Mouse (Mus musculus) embryonic facial prominence, embryonic 14.5 days (tissue): Measurements from ENCODE around the gene Adh6a. TPM values are rescaled to one million over a fixed set of nuclear protein-coding genes. Genes with fewer than 3 reads are reported as not detected.

Experiments used
- ATAC-seq: fragments of 200-750 bp; cut with Nextera tagmentation; 2 replicates; pipeline ENCODE4 v1.8.0; 2017; ENCODE audit warnings: low read depth, moderate number of reproducible peaks, moderate TSS enrichment
- DNase-seq: peaks from one replicate; pipeline ENCODE4 v3.0.0-alpha.2; 2015; ENCODE audit warnings: low spot score
- H3K27ac ChIP-seq: fragments of 300-500 bp; sonication (generic); replicated peaks from 2 replicates; pipeline ENCODE4 v1.5.1; 2014; ENCODE audit warnings: low read depth, mild to moderate bottlenecking, low read length, moderate library complexity
- H3K27me3 ChIP-seq: fragments of 300-500 bp; sonication (generic); replicated peaks from 2 replicates; pipeline ENCODE4 v1.6.1; 2014; ENCODE audit warnings: low read length; ENCODE audit not compliant: control insufficient read depth, insufficient read depth
- H3K36me3 ChIP-seq: fragments of 300-500 bp; sonication (generic); 2 replicates; pipeline ENCODE4 v1.6.1; 2014; ENCODE audit warnings: low read length, mixed read lengths; ENCODE audit not compliant: control insufficient read depth, insufficient read depth
- H3K4me1 ChIP-seq: fragments of 300-500 bp; sonication (generic); 2 replicates; pipeline ENCODE4 v1.6.1; 2014; ENCODE audit warnings: antibody characterized with exemption, low read length; ENCODE audit not compliant: control insufficient read depth, insufficient read depth
- H3K4me2 ChIP-seq: fragments of 300-500 bp; sonication (generic); 2 replicates; pipeline ENCODE4 v1.6.1; 2014; ENCODE audit warnings: low read depth, mild to moderate bottlenecking, low read length, moderate library complexity, mixed read lengths
- H3K4me3 ChIP-seq: fragments of 300-500 bp; sonication (generic); 2 replicates; pipeline ENCODE4 v1.5.1; 2014; ENCODE audit warnings: low read depth, mild to moderate bottlenecking, low read length
- H3K9ac ChIP-seq: fragments of 300-500 bp; sonication (generic); 2 replicates; pipeline ENCODE4 v1.6.1; 2014; ENCODE audit warnings: low read depth, mild to moderate bottlenecking, low read length, moderate library complexity, mixed read lengths
- H3K9me3 ChIP-seq: fragments of 300-500 bp; sonication (generic); 2 replicates; pipeline ENCODE4 v1.6.1; 2016; ENCODE audit warnings: low read length; ENCODE audit not compliant: control insufficient read depth
- whole genome bisulfite sequencing: fragments of 180-500 bp; shearing (Covaris S2); extraction: QIAGEN DNeasy Blood & Tissue Kit; methylation state at CpG from one replicate; pipeline ENCODE4 v1.1.7; 2014; 5-methylcytosine and 5-hydroxymethylcytosine counted together
- polyA plus RNA-seq: library from polyadenylated mRNA; unstranded; fragments of >200 nt; fragmentation: Nextera tagmentation; extraction: Ambion mirVana; gene quantifications from 2 replicates; pipeline ENCODE4 v1.2.1, GENCODE M21; 2014

Adh6a gene
- polyA plus RNA-seq, 1 experiment from 2014 or later = 0.17 TPM

GRCm38 (mm10) chr3:138335566-138335965, 22.5 kb downstream of the Adh6a start:
- WGBS = 85% methylated on average over 1 of the region's 1 CpGs
- Histone ChIP-seq H3K9me3 (no peaks in the 10 kb centered on the region), H3K27me3 (no peaks in the 10 kb centered on the region), H3K4me2 (no peak overlapping the region), H3K4me1 (no peaks in the 10 kb centered on the region), H3K36me3 (no peaks in the 10 kb centered on the region), H3K9ac (no peak overlapping the region), H3K27ac (no peak overlapping the region), H3K4me3 (no peak overlapping the region)
- ATAC-seq (no peak), DNase-seq (no peak)

- DNase-seq = no peak
These were observed 23.1 kb downstream of the Adh6a start for GRCm38 (mm10) chr3:138336104-138336754.

DNA sequence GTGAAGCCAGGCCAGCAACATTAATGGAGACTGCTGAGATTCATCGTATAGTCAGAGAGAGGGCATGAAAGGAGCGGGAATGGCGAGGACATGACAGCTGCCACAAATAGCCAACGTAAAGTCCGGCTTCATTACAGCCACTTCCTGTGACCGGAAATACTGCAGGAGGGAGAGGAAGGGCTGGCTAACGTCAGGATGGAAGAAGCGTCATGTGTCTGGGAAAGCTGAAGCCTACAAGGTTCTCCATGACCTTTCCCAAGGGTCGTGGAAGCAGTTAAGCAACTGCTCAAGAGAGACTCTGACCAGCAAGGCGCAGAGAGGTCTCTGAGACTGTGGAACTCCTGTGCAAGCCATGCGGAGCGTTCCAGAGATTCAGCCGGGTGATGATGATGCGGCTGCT, 28.4 kb downstream of the Adh6a start, which contains the start of gene Adh6b:
Gene Adh6b, plus strand, starts transcription at position 305 of the 400 bp plus-strand sequence.
- WGBS = 83% methylated on average over 14 of the region's 14 CpGs
- ATAC-seq = no peak
- Histone ChIP-seq H3K27me3 (no peaks in the 10 kb centered on the region), H3K9me3 (no peaks in the 10 kb centered on the region), H3K4me2 (no peak within 1 kb of the TSS), H3K9ac (no peak within 1 kb of the TSS), H3K36me3 (no peaks in the 10 kb centered on the region), H3K27ac (no peak within 1 kb of the TSS), H3K4me1 (no peaks in the 10 kb centered on the region), H3K4me3 (no peak within 1 kb of the TSS)
- DNase-seq = no peak

More at GRCm38 (mm10) chr3:138336104-138336754, 23.1 kb downstream of the Adh6a start:
- Histone ChIP-seq H3K36me3 (no peaks in the 10 kb centered on the region), H3K9me3 (no peaks in the 10 kb centered on the region), H3K4me3 (no peak overlapping the region), H3K4me1 (no peaks in the 10 kb centered on the region), H3K27me3 (no peaks in the 10 kb centered on the region), H3K27ac (no peak overlapping the region), H3K4me2 (no peak overlapping the region), H3K9ac (no peak overlapping the region)
- WGBS = 75% methylated on average over 3 of the region's 3 CpGs
- no peak for ATAC-seq

GRCm38 (mm10) chr3:138347041-138347440, 34.0 kb downstream of the Adh6a start:
- no peak overlapping the region for H3K9ac ChIP-seq
- DNase-seq (peak; percentile 14), ATAC-seq (no peak)
- WGBS = 25% methylated on average over 3 of the region's 3 CpGs
- no peaks in the 10 kb centered on the region for H3K4me1 ChIP-seq
- no peaks in the 10 kb centered on the region for H3K9me3 ChIP-seq
- H3K27me3 ChIP-seq = no peaks in the 10 kb centered on the region
- no peak overlapping the region for H3K27ac ChIP-seq
- H3K4me2 ChIP-seq = no peak overlapping the region
- H3K36me3 ChIP-seq = no peaks in the 10 kb centered on the region
- H3K4me3 ChIP-seq = no peak overlapping the region

- Histone ChIP-seq H3K9ac (no peak overlapping the region), H3K4me3 (no peak overlapping the region), H3K27ac (no peak overlapping the region), H3K27me3 (no peaks in the 10 kb centered on the region), H3K4me1 (no peaks in the 10 kb centered on the region), H3K4me2 (no peak overlapping the region), H3K9me3 (no peaks in the 10 kb centered on the region), H3K36me3 (no peaks in the 10 kb centered on the region)
- DNase-seq (no peak), ATAC-seq (no peak)
- 82% methylated on average over 11 of the region's 11 CpGs for WGBS
These were observed 39.1 kb downstream of the Adh6a start for GRCm38 (mm10) chr3:138352012-138352809.

- Histone ChIP-seq H3K36me3 (no peaks in the 10 kb centered on the region), H3K4me3 (no peak overlapping the region), H3K4me1 (no peaks in the 10 kb centered on the region), H3K27me3 (no peaks in the 10 kb centered on the region), H3K9ac (no peak overlapping the region), H3K9me3 (no peaks in the 10 kb centered on the region), H3K27ac (no peak overlapping the region), H3K4me2 (no peak overlapping the region)
- WGBS = 73% methylated on average over 7 of the region's 7 CpGs
- DNase-seq (no peak), ATAC-seq (no peak)
These were observed 45.8 kb downstream of the Adh6a start for GRCm38 (mm10) chr3:138358856-138359255.

DNA sequence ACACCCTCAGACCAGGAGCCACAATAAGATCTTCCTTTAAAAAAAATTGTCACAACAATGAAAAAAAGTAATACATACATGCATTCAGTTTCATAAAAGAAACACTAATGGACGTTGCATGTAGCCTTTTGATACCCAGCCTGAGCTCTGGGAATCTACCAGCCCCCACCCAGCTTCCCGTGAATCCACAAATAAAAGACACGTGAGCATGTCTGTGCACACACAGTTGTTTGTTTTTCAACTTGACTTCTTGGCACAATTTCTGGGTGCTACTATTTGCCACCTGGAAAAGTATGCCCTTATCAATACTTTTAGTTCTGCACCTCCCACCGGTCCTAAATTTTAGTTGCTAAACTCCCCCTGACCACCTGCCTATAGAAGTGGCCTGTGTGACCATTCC, 47.6 kb downstream of the Adh6a start:
- ATAC-seq = no peak
- no peaks in the 10 kb centered on the region for H3K27me3 ChIP-seq
- H3K9me3 ChIP-seq = no peaks in the 10 kb centered on the region
- DNase-seq = no peak
- H3K4me2 ChIP-seq = no peak overlapping the region
- 81% methylated on average over 4 of the region's 4 CpGs for WGBS
- no peaks in the 10 kb centered on the region for H3K4me1 ChIP-seq
- H3K27ac ChIP-seq = no peak overlapping the region
- H3K36me3 ChIP-seq = no peaks in the 10 kb centered on the region
- no peak overlapping the region for H3K4me3 ChIP-seq
- H3K9ac ChIP-seq = no peak overlapping the region

DNA sequence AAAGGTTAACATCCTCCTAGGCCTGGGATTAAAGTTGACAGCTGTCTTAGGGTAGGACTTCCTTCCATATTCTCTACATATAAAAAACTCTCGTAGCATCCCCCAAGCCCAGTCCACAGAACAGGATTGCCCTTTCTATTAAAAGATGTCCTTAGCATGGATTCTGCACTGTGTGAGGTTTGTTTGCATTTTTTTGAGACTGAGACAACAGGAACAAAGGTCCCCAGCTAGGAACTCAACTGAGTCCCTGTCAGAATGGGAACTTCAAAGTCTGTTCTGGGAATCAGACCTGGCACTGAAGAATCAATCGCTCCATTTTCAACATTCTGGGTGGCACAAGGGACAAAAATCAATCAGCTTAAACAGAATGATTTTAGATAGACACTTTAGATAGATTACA, 49.8 kb downstream of the Adh6a start:
- no peak overlapping the region for H3K27ac ChIP-seq
- ATAC-seq = no peak
- no peak for DNase-seq
- H3K4me3 ChIP-seq = no peak overlapping the region
- no peaks in the 10 kb centered on the region for H3K4me1 ChIP-seq
- H3K27me3 ChIP-seq = no peaks in the 10 kb centered on the region
- H3K36me3 ChIP-seq = no peaks in the 10 kb centered on the region
- 83% methylated on average over 2 of the region's 2 CpGs for WGBS
- H3K4me2 ChIP-seq = no peak overlapping the region
- H3K9ac ChIP-seq = no peak overlapping the region
- no peaks in the 10 kb centered on the region for H3K9me3 ChIP-seq
